Mouse (Mus musculus): ENCODE measurements around the gene Apba1.

The Apba1 gene

DNA sequence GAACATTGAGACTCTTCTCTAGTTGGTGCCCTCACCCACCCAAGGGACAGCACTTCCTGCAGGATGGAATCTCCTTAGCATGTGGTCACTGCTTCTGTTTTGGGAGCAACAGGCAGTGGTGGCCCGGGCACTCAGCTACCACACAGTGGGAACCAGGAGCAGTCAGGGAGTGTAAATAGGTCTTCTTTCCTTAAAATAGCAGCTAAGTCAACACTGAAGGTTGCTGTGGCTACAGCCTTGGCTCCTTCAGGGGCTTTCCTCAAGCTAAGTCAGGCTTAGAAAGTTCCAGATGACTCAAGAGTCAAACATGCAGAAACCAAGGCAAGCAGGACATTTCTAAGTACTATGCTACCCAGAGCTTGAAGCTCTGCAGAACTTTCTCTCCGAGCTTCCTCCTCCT lies 228.6 kb downstream of the Apba1 start:
- DNase-seq = no peak

DNA sequence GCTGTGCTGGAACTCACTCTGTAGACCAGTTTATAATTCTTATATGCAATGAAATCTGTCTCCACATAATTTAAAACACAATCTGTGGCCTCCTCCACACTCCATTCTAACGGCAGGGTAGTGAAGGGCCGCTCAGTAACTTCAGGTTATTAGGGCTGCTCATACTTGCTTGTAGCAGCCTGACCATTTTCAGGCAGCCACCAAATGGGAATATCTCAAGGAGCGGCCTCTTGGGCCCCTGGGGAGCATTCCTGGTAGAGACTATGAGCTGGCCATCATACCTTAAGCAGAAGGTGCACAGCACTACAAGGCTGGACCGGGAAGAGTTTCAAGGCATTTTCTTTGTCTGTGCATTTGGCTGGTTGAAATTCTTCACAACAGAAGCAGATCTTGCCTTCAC lies 229.5 kb downstream of the Apba1 start:
- no peak for DNase-seq

DNA sequence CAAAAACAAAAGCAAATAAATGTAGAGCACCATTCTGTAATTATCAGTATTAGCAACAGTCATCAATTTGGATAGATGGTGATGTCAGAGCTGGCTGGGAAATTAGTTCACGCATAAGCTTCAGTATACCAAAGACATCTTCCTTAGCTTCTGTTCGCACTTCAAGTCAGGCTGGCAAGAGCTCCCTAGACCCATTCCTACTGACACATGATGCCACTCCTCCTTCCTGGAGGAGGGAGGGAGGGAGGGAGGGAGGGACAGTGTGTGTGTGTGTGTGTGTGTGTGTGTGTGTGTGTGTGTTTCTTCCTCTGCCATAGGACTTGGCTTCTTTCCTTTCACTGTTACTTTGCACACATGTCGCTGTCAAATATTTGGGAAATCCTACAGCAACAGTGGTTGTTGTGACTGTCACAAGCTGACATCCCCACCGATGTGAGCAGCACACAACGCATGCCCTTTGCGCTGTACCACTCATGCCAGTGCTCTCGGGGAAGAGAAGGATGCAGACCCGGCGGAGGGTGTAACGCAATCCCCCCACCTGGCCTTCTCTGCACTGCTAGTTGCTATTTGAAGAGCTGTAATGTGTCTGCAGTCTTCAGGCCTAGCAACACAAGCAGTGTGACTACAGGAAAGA lies 237.2 kb downstream of the Apba1 start:
- DNase-seq = no peak
